Mouse (Mus musculus) layer of hippocampus, adult 9-11 months (tissue): ENCODE measurements at regions not wholly inside any gene's neighbourhood (a gene's known extent, or its start where the extent isn't known, plus 50 kb on each side); places are given as distances from the start of the nearest gene placed in this dataset.
A peak's percentile ranks its signal among the peaks of the same experiment; 100 is the strongest.
"Not testable (repeated sequence)": the region's sequence is repeated elsewhere in the genome, so short reads cannot be mapped to it uniquely, and the experiment has no call there.

ENCODE experiments used
- DNase-seq: peaks from one replicate; pipeline ENCODE4 v3.0.0; 2022

DNA sequence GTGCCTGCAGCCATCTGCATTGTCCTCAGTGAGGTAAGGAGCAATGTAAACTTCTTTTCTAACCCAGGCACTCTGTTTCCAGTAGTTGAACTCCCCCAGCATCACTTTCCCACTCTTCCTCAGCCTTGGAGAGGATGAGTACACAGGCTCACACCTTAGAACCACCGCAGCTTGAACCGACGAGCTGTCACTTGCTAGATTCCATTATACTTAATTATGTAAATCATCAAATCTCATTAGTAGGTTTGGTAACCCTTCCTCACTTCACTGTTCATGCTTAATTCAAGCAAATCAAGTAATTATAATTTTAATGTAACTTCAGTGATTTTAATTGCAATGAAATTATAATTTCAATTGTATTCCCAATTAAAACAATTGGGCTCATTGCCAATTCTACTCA lies 408.0 kb downstream of the Med10 start:
- DNase-seq: no peak

DNA sequence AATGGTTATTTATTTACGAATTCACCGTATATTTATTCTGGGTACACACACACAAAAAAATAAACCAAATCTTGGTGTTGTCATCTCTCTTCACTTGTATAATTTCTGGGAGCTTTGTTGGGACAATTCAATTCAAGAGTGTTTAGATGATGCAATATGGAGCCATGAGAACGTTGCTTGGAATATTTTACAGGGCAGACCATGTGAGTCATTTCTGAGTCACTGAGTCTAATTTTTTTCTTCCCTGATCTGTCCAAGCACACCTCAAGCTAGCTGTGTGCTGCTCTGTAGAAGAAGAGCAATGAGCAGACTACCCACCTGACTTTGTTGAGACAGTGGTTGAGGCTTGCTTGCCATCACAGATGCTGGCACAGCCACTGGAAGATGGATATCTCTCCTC lies 410.8 kb downstream of the Med10 start:
- no peak for DNase-seq

DNA sequence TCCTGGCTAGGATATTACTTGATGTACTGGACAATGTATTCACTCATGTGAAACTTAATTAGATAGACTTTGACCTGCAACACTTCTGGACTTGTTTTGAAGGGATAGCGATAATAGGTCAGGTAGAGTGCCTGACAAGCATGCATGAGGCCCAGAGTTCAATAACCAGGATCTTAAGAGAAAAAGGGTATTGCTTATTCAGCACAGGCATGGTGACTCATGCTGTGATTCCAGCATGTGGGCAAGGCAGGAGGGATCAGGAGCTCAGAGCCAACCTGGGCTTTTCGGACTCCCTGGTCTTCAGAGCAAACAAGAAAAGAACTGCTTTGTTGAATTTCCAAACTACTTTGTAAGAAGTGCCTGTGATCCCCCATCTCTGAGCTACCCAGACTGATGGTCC lies 411.4 kb downstream of the Med10 start:
- no peak for DNase-seq

DNA sequence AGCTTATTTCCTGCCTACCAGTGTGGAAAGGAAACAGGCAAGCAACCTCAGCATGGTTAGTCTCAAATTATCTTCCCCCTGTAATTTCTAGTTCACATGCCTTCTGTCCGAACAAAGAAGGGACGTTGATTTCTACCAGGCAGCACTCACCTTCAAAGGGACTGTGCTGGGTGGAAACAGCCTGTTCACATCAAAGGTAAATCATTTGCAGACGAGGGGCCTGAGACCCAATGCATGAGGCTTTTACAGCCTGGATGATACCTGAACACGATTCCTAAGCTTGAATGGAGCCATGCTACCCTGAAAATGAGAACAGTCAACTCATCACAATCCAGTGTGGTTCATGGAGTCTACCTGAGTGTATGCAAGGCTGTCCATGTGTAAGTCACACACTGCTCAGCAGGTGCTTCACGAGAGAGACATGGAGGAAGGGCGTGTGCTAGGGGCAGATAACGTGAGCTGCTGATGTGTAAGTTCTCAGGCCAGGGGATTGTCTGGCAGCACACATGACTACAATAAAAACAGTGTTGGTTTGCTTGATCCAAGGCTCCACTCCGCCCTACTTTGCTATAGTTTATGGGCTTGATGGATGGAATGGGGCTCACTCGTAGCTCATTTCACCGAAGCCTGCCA lies 411.9 kb downstream of the Med10 start:
- DNase-seq: no peak

DNA sequence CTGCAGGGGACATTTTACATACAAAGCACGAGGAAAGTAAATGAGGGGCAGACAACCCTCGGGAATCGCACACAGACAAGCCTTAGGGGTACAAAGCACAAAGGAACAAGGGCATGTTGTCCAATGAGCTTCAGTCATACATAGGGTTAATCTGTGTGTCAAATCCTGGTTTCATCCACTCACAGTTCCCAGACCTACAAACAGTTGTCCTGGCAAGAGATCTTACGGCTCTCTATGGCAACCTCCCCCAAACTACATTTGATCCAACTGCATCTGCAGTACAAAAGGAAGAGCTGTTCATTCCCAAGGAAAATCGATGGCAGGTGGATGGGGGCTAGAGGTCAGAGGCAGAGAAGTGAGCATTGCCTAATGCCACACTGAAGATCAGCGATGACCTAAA lies 413.9 kb downstream of the Med10 start:
- DNase-seq: peak; percentile 12

DNA sequence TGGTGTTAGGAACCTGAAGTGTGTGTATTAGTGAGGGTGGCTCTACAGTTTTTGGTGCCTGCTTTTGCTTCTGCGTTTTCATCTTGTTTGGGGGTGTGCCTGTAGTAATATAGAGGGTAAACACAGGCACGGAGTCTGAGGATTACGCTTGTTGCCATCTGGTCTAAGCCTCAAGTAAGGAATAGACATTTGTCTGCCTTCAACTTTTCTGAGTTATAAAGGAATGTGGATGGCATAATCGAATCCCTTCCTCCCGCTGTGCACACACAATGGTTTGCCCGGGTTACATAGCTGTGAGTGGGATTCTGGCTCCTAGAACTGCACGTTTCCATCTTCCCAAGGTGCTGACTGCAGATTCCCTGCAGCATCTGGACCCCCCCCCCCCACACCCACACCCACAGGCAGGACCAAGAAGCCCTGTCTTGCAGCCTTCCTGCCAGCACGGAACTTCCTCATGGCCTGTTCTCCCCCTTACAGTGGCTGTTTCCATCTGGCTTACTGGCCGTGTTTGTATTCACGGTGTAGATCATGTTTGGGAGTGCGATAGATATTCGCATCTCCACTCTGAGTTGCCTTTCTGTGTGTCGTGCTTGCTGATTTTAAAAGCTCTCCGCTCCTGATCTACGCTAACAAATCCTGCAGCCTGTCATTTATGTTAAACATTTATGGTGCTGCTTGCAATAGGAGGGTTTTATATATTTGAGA lies 415.4 kb downstream of the Med10 start:
- DNase-seq: peak; percentile 14

DNA sequence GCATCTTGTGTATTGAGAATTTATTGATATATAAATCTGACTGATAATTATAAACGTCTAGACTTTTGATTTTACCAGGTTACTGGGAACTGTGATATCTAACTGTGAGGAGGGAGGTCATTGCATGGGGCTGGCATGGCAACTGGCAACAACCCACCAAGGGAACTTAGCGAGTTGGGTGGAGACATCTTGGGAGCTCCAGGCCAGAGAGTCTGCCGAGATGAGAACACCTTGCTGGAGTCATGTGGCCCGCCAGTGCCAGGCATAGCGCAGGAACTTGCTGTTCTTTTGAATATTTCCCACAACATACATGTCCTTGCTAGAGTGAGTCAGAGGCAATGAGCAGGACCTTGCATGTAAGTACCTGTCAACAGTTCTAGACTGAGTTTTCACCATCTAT lies 413.9 kb downstream of the Ice1 start:
- no peak for DNase-seq

DNA sequence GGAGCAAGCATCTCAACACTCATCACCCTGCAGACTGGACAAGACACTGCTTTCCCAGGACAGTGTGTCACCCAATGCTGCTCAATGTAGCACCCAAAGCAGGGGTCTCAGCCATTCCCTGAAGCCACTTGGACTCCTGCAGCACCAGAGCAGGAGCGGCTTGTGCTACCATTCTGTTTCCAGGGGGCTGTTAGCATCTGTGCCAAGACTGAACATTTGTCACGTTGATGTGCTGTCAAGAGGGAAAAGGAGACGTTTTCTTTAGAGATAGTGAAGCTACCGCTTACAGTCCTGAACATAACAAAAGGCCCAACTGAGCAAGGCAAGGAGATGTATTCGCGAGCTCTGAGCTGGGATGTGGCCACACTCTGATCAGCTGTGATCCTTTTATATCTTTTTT lies 410.3 kb downstream of the Ice1 start:
- DNase-seq: peak; percentile 7

DNA sequence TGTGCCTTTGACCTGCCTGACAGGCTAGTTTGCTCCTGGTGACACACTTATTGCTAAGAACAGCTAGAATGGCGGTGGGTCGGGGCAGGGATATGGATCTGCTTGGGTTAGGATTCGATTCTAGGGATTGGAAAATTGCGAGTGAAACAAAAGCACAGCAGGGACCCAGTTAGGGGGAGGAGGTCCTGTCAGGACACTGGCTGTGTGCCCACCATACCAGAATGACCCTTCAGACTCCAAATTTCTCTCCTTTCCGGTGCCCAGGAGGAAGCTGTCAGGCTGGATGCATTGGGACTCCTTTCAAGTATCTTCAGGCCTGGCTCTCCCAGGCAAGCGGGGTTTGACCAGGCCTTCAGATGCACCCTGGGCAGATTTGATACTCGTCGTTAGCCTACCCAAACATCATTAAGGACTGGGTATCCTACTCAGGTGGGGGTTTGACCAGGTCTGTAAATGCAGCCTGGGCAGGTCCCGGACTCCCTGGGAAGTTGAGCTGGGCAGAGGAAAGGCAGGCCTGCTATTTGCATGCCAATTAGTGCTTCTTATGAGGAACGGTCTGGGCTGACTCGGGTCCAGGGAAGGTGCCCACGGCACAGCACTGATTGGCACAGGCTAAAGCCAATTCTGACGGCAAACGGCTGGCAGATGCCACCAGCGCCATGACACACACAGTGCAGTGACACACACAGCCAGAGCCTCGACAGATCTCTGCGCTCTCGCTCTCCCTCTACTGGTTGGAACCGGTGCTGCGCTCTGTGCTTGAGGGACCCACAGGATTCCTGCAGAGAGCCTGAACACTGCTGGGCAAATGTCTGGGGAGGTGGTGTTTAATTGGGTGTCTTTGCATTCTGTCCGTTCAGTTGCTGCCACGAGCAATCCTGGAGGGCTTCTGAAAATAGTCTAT lies 403.3 kb downstream of the Ice1 start:
- DNase-seq: peak; percentile 61

DNA sequence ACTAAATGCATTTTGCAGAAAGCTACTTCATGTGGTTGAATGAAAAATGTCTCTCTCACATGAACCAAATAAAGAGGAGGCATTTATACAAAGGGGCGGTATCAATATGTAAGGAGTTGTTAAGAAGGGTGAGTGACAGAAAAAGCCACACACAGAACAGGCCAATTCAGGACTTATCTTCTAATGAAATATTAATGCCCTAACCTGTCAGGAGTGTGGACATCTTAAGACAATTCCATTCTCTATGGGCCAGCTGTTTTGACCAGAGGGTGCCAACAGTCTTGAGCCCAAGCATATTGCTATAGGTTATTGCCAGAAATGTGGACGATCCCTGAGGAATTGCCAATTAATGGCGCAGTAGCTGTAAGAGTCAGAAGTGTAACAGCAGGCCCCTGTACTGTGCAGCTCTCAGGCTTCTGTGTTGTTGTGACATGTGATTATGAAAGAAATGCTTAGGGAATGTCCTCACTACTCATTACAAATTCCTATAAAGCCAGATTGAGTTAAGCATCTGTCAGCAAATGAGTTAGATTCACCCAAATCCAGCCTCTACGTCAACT lies 393.8 kb downstream of the Ice1 start:
- no peak for DNase-seq

DNA sequence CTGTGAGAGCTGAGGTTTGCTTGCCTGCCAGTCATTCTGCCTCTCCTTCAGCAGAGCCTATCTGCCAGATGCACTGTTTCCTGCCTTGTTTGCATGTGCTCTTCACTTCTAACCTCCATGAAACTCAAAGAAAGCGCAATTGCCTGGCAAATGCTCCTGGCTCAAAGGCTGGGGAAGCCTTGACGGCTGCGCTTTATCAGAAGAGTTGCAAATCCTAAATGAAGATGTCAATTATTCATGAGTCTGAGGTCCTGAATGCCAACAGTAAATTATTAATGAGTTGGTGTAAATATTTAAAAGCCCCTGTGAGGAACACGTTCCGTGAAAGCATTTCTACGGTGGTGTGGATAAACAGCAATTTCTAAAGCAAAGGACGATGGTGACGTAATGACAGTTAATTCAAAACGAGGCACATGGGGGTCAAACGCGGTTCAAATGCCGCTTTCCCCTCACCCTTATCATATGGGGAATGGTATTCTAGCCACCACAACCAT lies 377.4 kb downstream of the Ice1 start:
- DNase-seq: no peak

DNA sequence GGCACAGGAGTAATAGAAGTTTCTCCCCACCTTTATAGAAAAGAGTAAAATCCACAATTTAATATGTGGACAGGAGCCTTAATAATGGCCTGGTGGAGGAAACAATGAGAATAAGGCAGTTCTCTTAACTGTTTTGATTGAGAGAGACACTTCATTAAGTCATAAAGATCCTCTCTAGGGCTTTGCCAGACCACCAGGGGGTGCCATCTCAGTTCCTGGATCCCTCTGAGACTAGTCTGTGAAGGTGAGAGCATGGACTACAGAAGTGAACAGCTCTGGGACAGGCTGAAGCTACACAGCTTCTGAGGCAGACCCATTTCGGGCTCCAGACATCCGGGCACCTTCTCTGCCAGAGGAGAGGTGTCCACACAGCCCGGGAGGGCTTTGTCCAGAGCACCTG lies 373.8 kb downstream of the Ice1 start:
- no peak for DNase-seq

DNA sequence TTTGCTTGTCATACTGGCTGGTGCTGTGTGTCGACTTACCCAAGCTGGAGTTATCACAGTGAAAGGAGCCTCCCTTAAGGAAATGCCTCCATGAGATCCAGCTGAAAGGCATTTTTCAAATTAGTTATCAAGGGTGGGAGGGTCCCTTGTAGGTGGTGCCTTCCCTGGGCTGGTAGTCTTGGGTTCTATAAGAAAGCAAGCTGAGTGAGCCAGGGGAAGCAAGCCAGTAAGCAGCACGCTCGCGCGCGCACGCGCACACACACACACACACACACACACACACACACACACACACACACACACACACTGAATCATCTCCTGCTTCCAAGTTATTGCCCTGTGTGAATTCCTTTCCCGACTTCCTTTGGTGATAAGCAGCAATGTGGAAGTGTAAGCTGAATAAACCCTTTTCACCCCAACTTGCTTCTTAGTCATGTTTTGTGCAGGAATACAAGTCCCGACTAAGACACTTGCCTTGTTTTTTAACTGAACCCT lies 360.5 kb downstream of the Ice1 start:
- not testable (repeated sequence) for DNase-seq

DNA sequence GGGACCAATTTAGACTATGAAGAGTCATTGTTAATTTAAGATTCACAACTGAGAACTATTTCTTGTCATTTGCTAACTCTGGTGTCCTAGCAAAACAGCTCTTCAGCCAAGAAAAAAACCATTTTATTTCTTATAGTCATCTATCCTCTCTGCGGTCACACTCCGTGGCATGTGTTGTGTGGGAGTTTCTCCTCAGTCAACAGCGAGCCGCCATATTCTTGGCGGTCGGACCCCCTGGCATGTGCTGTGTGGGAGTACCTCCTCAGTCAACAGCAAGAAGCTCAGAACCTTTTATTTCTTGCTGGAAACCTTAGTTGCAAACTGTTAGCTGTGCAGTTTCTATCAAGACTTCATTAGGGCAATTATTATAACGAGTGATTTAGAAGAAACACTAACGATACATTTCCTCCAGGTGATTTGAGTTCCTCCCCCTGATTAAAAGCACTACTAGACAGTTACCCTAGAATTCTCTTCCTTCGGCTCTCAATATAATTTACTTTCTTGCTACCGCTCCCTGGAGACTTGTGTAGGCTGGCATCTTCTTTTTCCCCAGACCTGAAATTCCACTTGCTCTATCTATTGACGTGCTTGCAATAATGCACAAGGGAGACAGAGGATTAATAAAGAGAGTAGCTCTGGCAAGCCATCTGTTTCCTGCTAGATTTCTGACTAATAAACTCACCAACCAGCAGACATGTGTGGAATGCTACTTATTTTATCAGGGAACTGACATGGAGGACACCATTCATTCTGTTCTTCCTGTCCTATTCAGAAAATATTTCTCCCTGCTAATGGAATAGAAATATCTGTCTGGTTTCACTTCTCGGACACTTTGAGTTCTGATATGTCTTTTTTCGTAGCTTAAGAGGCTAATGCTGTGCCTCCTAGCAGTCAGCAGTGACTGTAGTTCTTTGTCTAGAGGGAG lies 359.5 kb downstream of the Ice1 start:
- DNase-seq: peak; percentile 96

DNA sequence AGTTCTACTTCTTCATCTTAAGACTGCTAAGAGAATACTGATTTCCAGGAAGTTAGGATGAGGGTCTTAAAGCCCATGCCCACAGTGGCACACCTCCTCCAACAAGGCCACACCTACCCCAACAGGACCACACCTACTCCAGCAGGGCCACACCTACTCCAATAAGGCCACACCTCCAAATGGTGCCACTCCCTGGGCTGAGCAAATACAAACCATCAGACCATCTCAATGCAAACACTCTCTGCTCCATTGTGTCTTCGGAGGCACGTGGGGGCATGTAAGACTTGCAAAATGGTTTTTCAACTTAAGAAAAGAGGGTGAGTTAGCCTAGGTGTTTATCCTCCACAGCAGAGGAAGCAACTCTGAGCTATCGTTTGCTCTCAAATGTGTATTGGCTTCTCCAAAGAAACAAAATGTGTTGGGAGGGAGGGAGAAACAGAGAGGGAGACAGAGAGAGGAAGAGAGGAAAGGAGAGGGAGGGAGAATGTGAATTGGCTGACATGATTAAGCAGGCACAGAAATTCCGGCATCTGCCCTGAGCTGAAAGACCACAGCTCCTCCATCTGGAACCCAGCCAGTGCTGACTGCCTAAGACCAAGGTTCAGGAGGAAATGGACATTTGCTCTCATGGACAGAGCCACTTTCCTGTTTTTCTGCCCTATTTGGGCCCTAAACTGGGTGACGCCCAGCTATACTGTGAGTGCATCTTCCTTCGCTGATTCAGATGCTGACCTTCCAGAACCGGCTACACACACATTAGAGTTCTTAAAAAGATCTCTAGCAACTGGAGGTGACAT lies 356.2 kb downstream of the Ice1 start:
- no peak for DNase-seq

DNA sequence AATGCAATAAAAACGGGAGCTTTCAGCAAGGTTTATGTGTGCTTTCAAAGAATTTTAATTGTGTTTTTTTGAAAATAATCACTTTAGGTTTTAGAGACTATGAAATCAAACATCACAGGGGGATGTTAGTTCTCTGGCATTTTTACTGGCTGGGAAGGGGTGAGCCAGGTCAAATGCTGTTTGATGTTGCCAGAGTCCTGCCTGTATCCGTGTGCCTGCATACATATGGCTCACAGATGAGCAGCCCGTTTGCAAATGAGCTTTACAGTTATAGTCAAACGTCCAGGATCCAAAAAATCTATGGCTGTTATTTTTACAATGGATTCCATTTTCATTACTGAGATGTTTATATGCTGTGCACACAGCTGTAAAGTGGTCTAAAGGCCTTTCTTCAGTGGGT lies 354.7 kb downstream of the Ice1 start:
- DNase-seq: no peak

DNA sequence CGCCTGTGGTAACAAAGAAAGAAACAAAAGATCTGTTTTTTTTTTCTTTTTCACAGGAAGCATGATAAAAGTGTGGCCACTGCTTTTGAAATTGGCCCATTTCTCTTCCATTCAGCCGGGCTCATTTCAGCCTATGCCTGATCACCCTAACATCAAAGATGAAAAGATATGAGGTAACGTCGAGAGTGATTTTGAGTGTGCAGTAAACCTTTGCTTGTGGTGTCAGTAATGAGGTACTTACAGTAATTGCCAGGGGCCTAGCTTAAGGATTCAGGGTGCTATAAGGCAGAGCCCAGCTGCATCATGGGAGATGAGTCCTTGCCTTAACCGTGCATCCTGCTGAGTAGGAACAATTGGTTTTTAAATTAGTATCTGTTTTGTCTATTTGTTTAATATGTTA lies 354.2 kb downstream of the Ice1 start:
- no peak for DNase-seq

DNA sequence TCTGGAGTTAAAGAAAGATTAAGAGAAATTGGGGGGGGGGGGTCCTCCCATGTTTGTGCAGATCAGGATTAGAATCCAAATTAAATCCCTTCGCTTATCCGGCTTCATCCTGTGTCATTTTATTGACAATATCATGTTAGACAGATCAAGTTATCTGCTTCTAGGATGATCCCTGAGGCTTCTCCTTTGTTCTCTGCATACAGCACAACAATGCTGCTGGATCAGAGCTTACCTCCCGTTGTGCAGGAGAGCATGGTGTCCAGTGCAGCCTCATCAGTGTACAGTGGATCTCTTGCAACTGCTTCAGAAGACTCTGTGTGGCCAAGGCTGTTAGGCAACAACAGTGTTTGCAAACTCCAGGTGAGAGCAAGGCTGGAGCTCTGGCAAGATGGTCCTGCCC lies 344.7 kb downstream of the Ice1 start:
- no peak for DNase-seq

DNA sequence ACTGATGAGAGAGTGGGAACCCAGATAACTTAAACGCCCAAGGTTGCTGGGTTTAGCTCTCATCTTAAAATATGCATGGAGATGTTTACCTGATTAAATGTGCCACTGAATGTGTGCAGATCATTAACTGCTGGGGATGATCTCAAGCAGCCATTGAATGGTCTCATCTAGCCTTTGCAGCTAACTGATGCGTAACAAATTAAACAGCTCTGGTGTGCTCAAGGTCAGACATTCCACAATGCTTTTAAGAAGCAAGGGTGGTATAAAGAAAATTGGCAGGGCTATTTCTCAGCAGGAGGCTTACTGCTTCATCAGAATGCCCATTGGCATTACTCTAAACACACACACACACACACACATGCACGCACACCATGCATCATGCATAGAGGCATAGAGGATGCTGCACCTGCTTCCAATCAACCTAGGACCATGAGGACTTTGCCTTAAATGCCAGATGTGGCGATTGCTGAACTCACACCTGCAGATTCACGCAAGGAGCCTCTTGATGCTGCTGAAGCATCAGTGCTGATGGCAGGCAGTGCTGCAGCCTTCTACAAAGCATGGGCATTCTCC lies 333.4 kb downstream of the Ice1 start:
- no peak for DNase-seq

DNA sequence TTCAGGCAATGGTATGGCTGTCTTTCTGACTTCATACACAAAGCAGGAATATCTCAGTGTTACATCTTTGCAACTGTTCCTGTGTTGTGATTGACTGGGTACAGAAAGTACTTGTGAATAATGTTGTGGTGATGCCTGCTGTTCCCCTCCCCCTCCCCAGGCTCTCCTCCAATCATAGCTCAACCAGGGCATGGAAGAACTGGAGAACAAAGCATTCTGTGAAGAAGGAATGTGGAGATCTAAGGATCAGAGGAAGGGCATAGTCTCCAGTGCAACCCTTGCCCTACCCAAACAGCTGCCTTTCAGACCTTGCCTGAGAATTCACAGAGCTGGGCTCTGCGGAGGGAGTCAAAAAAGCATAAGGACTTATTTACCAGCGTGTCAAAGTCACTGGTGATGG lies 326.9 kb downstream of the Ice1 start:
- DNase-seq: no peak
